Mouse (Mus musculus) kidney, postnatal 0 days (tissue): ENCODE results near the gene Wdfy1. TPM values are rescaled to one million over a fixed set of nuclear protein-coding genes. Genes with fewer than 3 reads are reported as not detected.

Source experiments
- ATAC-seq: fragments of 200-750 bp; cut with Nextera tagmentation; replicated peaks from 2 replicates; pipeline ENCODE4 v1.8.0; 2017; ENCODE audit warnings: low read depth, moderate number of reproducible peaks, moderate TSS enrichment, moderate library complexity; ENCODE audit not compliant: low FRiP score
- DNase-seq: peaks from one replicate; pipeline ENCODE4 v3.0.0-alpha.2; 2016; ENCODE audit warnings: low spot score
- H3K27ac ChIP-seq: fragments of 300-500 bp; sonication (generic); 2 replicates; pipeline ENCODE4 v1.5.1; 2014; ENCODE audit warnings: mild to moderate bottlenecking
- H3K27me3 ChIP-seq: fragments of 300-500 bp; sonication (generic); 2 replicates; pipeline ENCODE4 v1.6.1; 2014; ENCODE audit warnings: low read length, mixed read lengths; ENCODE audit not compliant: insufficient read depth
- H3K36me3 ChIP-seq: fragments of 300-500 bp; sonication (generic); 2 replicates; pipeline ENCODE4 v1.6.1; 2014; ENCODE audit warnings: low read length, mixed read lengths; ENCODE audit not compliant: insufficient read depth
- H3K4me1 ChIP-seq: fragments of 300-500 bp; sonication (generic); replicated peaks from 2 replicates; pipeline ENCODE4 v1.6.1; 2014; ENCODE audit warnings: antibody characterized with exemption, low read length, mixed read lengths; ENCODE audit not compliant: insufficient read depth
- H3K4me2 ChIP-seq: fragments of 300-500 bp; sonication (generic); 2 replicates; pipeline ENCODE4 v1.6.1; 2014; ENCODE audit warnings: mild to moderate bottlenecking, low read length, moderate library complexity, mixed read lengths
- H3K4me3 ChIP-seq: fragments of 300-500 bp; sonication (generic); replicated peaks from 2 replicates; pipeline ENCODE4 v1.5.1; 2014; ENCODE audit warnings: low read depth, low read length
- H3K9ac ChIP-seq: fragments of 300-500 bp; sonication (generic); 2 replicates; pipeline ENCODE4 v1.6.1; 2014; ENCODE audit warnings: low read depth, low read length
- H3K9me3 ChIP-seq: fragments of 300-500 bp; sonication (generic); replicated peaks from 2 replicates; pipeline ENCODE4 v1.6.1; 2016; ENCODE audit warnings: low read length, inconsistent platforms, mixed read lengths
- CTCF ChIP-seq: IDR thresholded peaks from 2 replicates; pipeline ENCODE4 v1.5.1; 2016; ENCODE audit warnings: antibody characterized with exemption, low read depth, mild to moderate bottlenecking, moderate library complexity
- WGBS: fragments of 180-500 bp; shearing (Covaris S2); extraction: QIAGEN DNeasy Blood & Tissue Kit; methylation state at CpG from one replicate; pipeline ENCODE4 v1.1.7; 2014; 5-methylcytosine and 5-hydroxymethylcytosine counted together
- polyA plus RNA-seq: library from polyadenylated mRNA; unstranded; fragments of >200 nt; fragmentation: Nextera tagmentation; extraction: Ambion mirVana; gene quantifications from 2 replicates; pipeline ENCODE4 v1.2.1, GENCODE M21; 2015

Gene Wdfy1
- polyA plus RNA-seq, 1 experiment from 2014 or later, result 48.4 TPM

DNA sequence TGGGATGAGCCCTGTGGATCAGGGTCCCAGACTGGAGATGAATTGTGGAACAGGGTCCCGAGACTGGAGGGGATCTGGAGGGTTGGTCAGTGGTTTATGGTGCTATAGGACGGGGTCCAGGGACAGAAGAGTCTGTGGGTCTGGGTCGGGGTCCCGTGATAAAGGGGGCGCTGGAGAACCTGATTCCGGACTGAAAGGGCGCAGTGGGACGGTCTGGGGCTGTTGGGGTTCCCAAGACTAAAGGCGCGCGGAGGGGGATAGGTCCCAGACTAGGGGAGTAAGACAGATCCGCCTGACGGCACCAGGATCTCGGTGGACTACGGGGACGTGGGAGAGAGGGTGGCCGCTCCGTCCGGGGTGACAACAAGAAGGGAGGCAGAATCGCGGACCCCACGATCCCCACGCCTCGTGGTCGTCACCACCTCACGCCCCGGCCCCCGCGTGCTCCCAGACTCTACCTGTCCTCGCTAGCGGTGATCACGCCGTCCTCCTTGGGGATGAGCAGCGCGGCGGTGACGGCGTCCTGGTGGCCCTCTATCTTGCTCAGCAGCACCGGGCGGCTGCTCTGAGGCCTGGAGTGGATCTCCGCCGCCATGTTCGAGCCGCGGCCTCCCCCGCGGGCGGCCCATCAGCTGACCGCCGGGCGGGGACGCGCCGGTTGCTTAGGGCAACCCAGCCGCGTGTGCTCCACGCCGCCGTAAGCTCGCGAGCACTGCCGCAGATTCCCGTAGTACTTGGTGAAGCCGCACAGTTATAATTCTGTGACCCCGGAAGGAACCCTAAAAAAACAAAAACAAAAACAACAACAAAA lies 14.6 kb downstream of the Wdfy1 start:
- under 1% methylated on average over 65 of the region's 65 CpGs for WGBS
- Histone ChIP-seq H3K4me3 (peak overlapping the region; percentile 66), H3K27ac (peak overlapping the region; percentile 43; the same call in 1 of the 2 replicates)

DNA sequence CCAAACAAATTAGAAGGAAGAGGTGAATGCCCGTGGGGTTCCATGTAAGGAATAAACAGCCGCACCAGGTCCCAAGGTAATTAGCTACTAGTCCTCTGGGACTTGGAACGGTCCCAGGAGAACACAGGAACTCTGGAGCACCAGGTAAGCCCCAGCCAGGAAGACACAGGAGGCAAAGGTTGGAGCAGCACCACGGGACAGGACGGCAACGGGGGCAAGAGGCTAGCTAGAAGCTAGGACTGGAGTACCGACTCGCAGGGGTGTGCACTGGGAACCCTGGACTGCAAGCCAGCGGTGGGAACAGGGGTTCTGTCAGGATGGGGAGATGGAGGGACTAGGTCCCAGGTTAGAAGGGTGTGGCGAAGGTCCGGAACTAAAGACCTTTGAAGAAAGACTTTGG lies 15.3 kb downstream of the Wdfy1 start:
- Histone ChIP-seq H3K4me3 (peak overlapping the region; percentile 66), H3K9me3 (no peaks in the 10 kb centered on the region), H3K36me3 (no peaks in the 10 kb centered on the region), H3K4me1 (no peaks in the 10 kb centered on the region; the same call in 1 of the 2 replicates), H3K9ac (peak overlapping the region; percentile 70), H3K27me3 (no peaks in the 10 kb centered on the region), H3K27ac (no peak overlapping the region), H3K4me2 (peak overlapping the region; percentile 63)
- peak; percentile 61 for ATAC-seq
- 6% methylated on average over 11 of the region's 11 CpGs for WGBS
- no peak for TF ChIP-seq CTCF
- DNase-seq, result peak; percentile 35

More for the DNA sequence above, 14.6 kb downstream of the Wdfy1 start:
- H3K9ac ChIP-seq, result peak overlapping the region; percentile 70
- ATAC-seq (peak; percentile 93), DNase-seq (peak; percentile 91)
- TF ChIP-seq CTCF, result no peak
- no peaks in the 10 kb centered on the region for H3K36me3 ChIP-seq
- H3K9me3 ChIP-seq, result no peaks in the 10 kb centered on the region
- H3K27me3 ChIP-seq, result no peaks in the 10 kb centered on the region
- peak overlapping the region; percentile 63 for H3K4me2 ChIP-seq
- no peaks in the 10 kb centered on the region; the same call in 1 of the 2 replicates for H3K4me1 ChIP-seq

DNA sequence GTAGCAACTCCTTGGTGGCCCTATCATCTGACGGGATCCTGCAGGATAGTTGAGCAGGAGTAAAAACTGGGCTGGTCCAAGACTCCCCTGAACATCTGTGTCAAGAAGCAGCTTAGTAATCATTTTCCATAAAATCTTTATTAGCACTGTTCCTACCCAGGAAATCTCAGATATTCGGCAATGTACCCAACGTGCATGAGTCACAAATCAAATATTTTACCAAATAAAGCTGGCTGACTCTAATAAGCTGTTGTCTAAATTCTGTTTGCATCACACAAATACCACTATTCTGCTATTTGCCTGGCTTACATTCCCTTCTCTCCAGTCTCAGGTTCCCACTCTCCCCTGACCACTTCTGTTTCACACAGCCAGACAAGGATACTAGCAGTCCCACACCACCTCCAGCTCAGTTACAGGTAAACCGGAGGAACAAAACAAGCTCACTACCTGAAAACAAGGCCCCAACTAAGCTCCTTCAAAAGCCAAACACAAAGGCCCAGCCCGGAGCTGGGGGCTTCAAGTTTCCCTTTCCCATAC lies 16.4 kb downstream of the Wdfy1 start:
- H3K9ac ChIP-seq, result peak overlapping the region; percentile 15; the same call in 1 of the 2 replicates
- H3K9me3 ChIP-seq, result no peaks in the 10 kb centered on the region
- WGBS, result 66% methylated on average over 5 of the region's 5 CpGs
- H3K36me3 ChIP-seq, result no peaks in the 10 kb centered on the region
- DNase-seq, result no peak
- H3K27me3 ChIP-seq, result no peaks in the 10 kb centered on the region
- ATAC-seq, result no peak
- peak overlapping the region; percentile 63 for H3K4me2 ChIP-seq
- no peak for TF ChIP-seq CTCF
- no peak overlapping the region for H3K4me3 ChIP-seq
- H3K4me1 ChIP-seq, result no peaks in the 10 kb centered on the region; the same call in 1 of the 2 replicates
- no peak overlapping the region for H3K27ac ChIP-seq

DNA sequence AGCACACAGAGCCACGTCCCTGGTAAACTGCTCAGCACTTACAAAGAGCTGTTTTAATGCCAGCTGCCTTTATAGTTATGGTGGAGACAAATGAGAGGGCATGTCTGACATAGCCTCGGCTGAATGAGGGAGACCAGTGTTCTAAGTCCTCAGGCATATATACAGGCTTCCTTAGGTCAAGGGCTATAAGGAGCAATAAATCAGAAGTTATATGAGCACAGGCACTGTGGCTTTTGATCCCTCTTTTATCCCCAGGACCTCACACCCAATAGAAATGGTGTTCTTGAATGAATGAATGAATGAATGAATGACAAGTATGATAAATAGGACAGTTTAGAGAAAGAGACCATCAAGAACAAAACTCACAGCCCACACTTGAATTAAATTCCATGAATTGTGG lies 16.9 kb downstream of the Wdfy1 start:
- Histone ChIP-seq H3K27ac (no peak overlapping the region), H3K9ac (no peak overlapping the region), H3K4me2 (no peak overlapping the region), H3K4me1 (no peaks in the 10 kb centered on the region; the same call in 1 of the 2 replicates), H3K27me3 (no peaks in the 10 kb centered on the region), H3K4me3 (no peak overlapping the region), H3K9me3 (no peaks in the 10 kb centered on the region), H3K36me3 (no peaks in the 10 kb centered on the region)
- ATAC-seq (no peak), DNase-seq (no peak)
- 25% methylated on average over 2 of the region's 2 CpGs for whole genome bisulfite sequencing
- no peak for TF ChIP-seq CTCF

DNA sequence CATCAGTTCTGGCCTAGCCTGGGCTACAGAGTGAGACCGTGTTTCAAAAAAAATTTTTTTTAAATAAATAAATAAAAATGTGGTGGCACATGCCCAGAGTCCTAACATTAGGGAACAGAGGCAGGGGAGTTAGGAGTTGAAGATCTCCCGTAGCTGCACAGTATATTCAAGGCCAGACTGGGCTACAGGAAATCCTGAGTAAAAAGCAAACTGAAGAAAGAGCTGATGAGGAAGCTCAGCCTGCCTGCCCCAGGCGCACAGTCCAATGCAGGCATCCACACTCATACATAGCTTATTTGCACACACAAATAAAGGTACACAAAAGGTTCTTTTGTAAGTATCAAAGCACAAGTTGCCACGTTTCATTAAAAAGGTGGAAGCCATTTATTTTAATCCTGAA lies 18.3 kb downstream of the Wdfy1 start:
- no peaks in the 10 kb centered on the region; the same call in 1 of the 2 replicates for H3K4me1 ChIP-seq
- H3K9ac ChIP-seq, result no peak overlapping the region
- TF ChIP-seq CTCF, result no peak
- WGBS, result 79% methylated on average over 4 of the region's 4 CpGs
- H3K4me3 ChIP-seq, result no peak overlapping the region
- no peaks in the 10 kb centered on the region for H3K27me3 ChIP-seq
- no peaks in the 10 kb centered on the region for H3K36me3 ChIP-seq
- DNase-seq (no peak), ATAC-seq (no peak)
- H3K9me3 ChIP-seq, result no peaks in the 10 kb centered on the region
- no peak overlapping the region for H3K4me2 ChIP-seq
- H3K27ac ChIP-seq, result no peak overlapping the region

DNA sequence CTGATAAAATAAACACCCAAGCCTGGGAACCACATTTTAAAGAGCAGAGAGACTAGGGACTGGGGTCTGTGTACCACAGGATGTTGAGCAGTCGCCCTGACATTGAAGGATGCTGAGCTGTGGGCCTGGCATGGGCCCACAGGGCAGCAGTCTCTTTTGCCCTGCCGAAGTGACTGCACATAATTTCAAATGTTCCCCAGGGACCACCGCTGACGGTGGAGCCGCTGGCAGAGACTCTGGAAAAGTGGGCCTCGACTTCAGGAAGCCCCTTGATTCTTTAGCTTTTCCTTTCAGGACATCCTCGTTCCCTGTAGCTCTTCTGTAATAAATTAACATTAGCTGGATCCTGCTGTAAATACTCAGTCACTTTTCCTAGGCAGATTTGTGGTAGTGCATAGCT lies 18.8 kb downstream of the Wdfy1 start:
- DNase-seq (peak; percentile 51), ATAC-seq (no peak)
- H3K27me3 ChIP-seq, result no peaks in the 10 kb centered on the region
- H3K27ac ChIP-seq, result 0 out of 2 replicates have a peak overlapping the region, but pooled peaks have one; percentile 11
- H3K9ac ChIP-seq, result no peak overlapping the region
- no peak overlapping the region for H3K4me2 ChIP-seq
- no peak for TF ChIP-seq CTCF
- H3K4me1 ChIP-seq, result no peaks in the 10 kb centered on the region; the same call in 1 of the 2 replicates
- WGBS, result 63% methylated on average over 7 of the region's 7 CpGs
- no peaks in the 10 kb centered on the region for H3K36me3 ChIP-seq
- no peaks in the 10 kb centered on the region for H3K9me3 ChIP-seq
- H3K4me3 ChIP-seq, result no peak overlapping the region
